Mouse (Mus musculus): ENCODE results near the gene Mob1a.
"Not testable (repeated sequence)": the region's sequence is repeated elsewhere in the genome, so short reads cannot be mapped to it uniquely, and the experiment has no call there.

Mob1a gene

GRCm38 (mm10) chr6:83345285-83345684 is 19.5 kb downstream of the Mob1a start:
- not testable (repeated sequence) for DNase-seq

- DNase-seq: no peak
Observed at GRCm38 (mm10) chr6:83347916-83348315, 22.1 kb downstream of the Mob1a start.

- DNase-seq: no peak
Observed at GRCm38 (mm10) chr6:83348873-83349272, 23.1 kb downstream of the Mob1a start, which contains the start of gene Bola3. TSS of gene Bola3 (plus strand) at chr6:83349147.

- DNase-seq: peak; percentile 90
Observed at GRCm38 (mm10) chr6:83349274-83349958, 23.6 kb downstream of the Mob1a start.

GRCm38 (mm10) chr6:83350172-83350571 is 24.4 kb downstream of the Mob1a start:
- DNase-seq: peak; percentile 34

- peak; percentile 52 for DNase-seq
Observed at GRCm38 (mm10) chr6:83350851-83351405, 25.1 kb downstream of the Mob1a start.

- peak; percentile 48 for DNase-seq
Observed at GRCm38 (mm10) chr6:83351490-83352160, 25.8 kb downstream of the Mob1a start.

- DNase-seq: peak; percentile 97
Observed at GRCm38 (mm10) chr6:83352666-83353410, 27.0 kb downstream of the Mob1a start.

GRCm38 (mm10) chr6:83354856-83355781 is 29.3 kb downstream of the Mob1a start:
- peak; percentile 56 for DNase-seq

- DNase-seq: peak; percentile 76
Observed at GRCm38 (mm10) chr6:83356569-83357138, 30.8 kb downstream of the Mob1a start.

GRCm38 (mm10) chr6:83357436-83357835 is 31.6 kb downstream of the Mob1a start:
- DNase-seq: no peak

GRCm38 (mm10) chr6:83361523-83362248 is 35.9 kb downstream of the Mob1a start:
- no peak for DNase-seq

- DNase-seq: peak; percentile 59
Observed at GRCm38 (mm10) chr6:83363075-83363474, 37.3 kb downstream of the Mob1a start.

- DNase-seq: peak; percentile 75
Observed at GRCm38 (mm10) chr6:83370316-83370965, 44.6 kb downstream of the Mob1a start.

GRCm38 (mm10) chr6:83371350-83371749 is 45.5 kb downstream of the Mob1a start:
- no peak for DNase-seq

GRCm38 (mm10) chr6:83373704-83374300 is 48.0 kb downstream of the Mob1a start:
- no peak for DNase-seq

GRCm38 (mm10) chr6:83381510-83382491 is 56.0 kb downstream of the Mob1a start:
- DNase-seq: no peak

GRCm38 (mm10) chr6:83385569-83386090 is 59.8 kb downstream of the Mob1a start:
- no peak for DNase-seq
